Mouse (Mus musculus) limb, embryonic 11.5 days (tissue): Measurements from ENCODE around the gene Metap1d. TPM values are rescaled to one million over a fixed set of nuclear protein-coding genes. Genes with fewer than 3 reads are reported as not detected.

Source experiments
- ATAC-seq: fragments of 200-750 bp; cut with Nextera tagmentation; 2 replicates; pipeline ENCODE4 v1.8.0; 2017; ENCODE audit warnings: low read depth; ENCODE audit not compliant: insufficient number of reproducible peaks, low FRiP score, low TSS enrichment
- DNase-seq: peaks from one replicate; pipeline ENCODE4 v3.0.0-alpha.2; 2015; ENCODE audit warnings: low spot score
- H3K27ac ChIP-seq: fragments of 300-500 bp; sonication (generic); replicated peaks from 2 replicates; pipeline ENCODE4 v1.5.1; 2014; ENCODE audit warnings: low read depth, mild to moderate bottlenecking, low read length
- H3K27me3 ChIP-seq: fragments of 300-500 bp; sonication (generic); 2 replicates; pipeline ENCODE4 v1.6.1; 2014; ENCODE audit warnings: mild to moderate bottlenecking, low read length, mixed read lengths; ENCODE audit not compliant: control insufficient read depth, insufficient read depth
- H3K36me3 ChIP-seq: fragments of 300-500 bp; sonication (generic); 2 replicates; pipeline ENCODE4 v1.6.1; 2014; ENCODE audit warnings: mild to moderate bottlenecking, low read length, moderate library complexity, mixed read lengths; ENCODE audit not compliant: control insufficient read depth, insufficient read depth
- H3K4me1 ChIP-seq: fragments of 300-500 bp; sonication (generic); 2 replicates; pipeline ENCODE4 v1.6.1; 2014; ENCODE audit warnings: low read length, mixed read lengths; ENCODE audit not compliant: control insufficient read depth, insufficient read depth
- H3K4me2 ChIP-seq: fragments of 300-500 bp; sonication (generic); 2 replicates; pipeline ENCODE4 v1.6.1; 2014; ENCODE audit warnings: low read depth, mild to moderate bottlenecking, moderate library complexity; ENCODE audit not compliant: severe bottlenecking
- H3K4me3 ChIP-seq: fragments of 300-500 bp; sonication (generic); 2 replicates; pipeline ENCODE4 v1.5.1; 2014; ENCODE audit warnings: low read depth, low read length
- H3K9ac ChIP-seq: fragments of 300-500 bp; sonication (generic); 2 replicates; pipeline ENCODE4 v1.6.1; 2014; ENCODE audit warnings: mild to moderate bottlenecking, low read length
- H3K9me3 ChIP-seq: fragments of 300-500 bp; sonication (generic); 2 replicates; pipeline ENCODE4 v1.6.1; 2016; ENCODE audit warnings: low read length; ENCODE audit not compliant: control insufficient read depth
- WGBS: fragments of 180-500 bp; shearing (Covaris S2); extraction: QIAGEN DNeasy Blood & Tissue Kit; methylation state at CpG from one replicate; pipeline ENCODE4 v1.1.7; 2014; 5-methylcytosine and 5-hydroxymethylcytosine counted together
- polyA plus RNA-seq: library from polyadenylated mRNA; unstranded; fragments of >200 nt; fragmentation: Nextera tagmentation; extraction: Ambion mirVana; gene quantifications from 2 replicates; pipeline ENCODE4 v1.2.1, GENCODE M21; 2014

Metap1d gene
- polyA plus RNA-seq, 1 experiment from 2014 or later = 34.3 TPM

DNA sequence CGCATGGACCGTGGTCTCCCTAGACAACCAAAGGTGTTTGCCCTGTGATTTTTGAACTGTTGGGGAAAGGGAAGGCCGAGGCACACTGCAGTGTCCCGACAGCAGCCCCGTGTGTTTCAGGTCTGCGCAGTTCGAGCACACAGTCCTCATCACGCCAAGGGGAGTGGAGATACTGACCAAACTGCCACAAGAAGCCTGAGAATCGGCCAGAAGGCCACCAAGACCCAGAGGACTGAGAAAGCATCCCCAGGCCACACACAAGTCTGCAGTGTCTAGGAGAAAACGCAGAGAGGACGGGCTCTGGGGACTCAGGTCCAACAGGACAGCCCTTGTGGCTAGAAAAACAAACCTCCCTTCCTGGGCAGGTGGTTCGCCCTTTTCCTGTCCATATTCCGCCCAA lies 71.7 kb downstream of the Metap1d start:
- WGBS = 28% methylated on average over 13 of the region's 13 CpGs
- Histone ChIP-seq H3K27me3 (peaks cover 63% of the 10 kb centered on the region), H3K36me3 (no peaks in the 10 kb centered on the region), H3K9ac (no peak overlapping the region), H3K4me2 (no peak overlapping the region), H3K4me1 (peaks cover 12% of the 10 kb centered on the region), H3K9me3 (no peaks in the 10 kb centered on the region), H3K4me3 (no peak overlapping the region), H3K27ac (no peak overlapping the region)
- DNase-seq (peak; percentile 28), ATAC-seq (no peak)

DNA sequence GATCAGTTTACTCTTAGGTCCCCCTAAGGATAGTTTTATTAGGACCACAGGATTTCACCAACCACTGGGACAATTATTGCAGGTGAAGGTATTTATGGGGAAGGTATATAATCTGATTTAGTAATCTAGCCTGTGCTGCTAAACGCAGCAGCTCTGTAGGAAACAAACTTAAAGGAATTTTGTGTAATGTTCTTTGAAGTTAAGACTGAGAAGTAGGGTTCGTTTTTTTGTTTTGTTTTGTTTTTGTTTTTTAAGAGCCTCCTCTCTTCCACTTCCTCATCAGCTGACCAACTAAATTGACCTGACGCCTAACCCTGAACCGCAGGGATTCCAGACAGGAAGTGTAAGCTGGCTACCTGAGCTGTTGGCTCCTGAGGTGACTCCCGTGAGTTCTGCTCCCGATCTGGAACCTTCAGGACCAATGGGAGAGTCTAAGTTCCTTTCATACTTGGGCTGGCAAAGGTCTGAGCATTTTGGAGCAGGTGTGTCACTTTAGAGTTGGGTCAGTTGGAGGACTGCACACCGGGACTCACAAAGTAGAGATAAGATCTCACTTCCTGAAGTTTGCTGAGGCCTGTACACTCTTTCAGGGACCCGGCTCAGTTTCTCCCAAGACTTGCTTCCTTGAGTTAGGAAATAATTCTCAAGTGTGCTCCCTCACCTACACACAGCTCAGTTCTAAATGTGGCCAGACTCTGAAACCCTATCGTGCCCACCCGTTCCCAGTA lies 73.7 kb downstream of the Metap1d start:
- no peak overlapping the region for H3K27ac ChIP-seq
- H3K4me1 ChIP-seq = peaks cover 15% of the 10 kb centered on the region
- H3K27me3 ChIP-seq = peaks cover 80% of the 10 kb centered on the region
- no peaks in the 10 kb centered on the region for H3K9me3 ChIP-seq
- no peak for ATAC-seq
- no peak for DNase-seq
- H3K36me3 ChIP-seq = no peaks in the 10 kb centered on the region
- no peak overlapping the region for H3K4me3 ChIP-seq
- H3K9ac ChIP-seq = no peak overlapping the region
- WGBS = 1% methylated on average over 10 of the region's 10 CpGs
- H3K4me2 ChIP-seq = no peak overlapping the region

DNA sequence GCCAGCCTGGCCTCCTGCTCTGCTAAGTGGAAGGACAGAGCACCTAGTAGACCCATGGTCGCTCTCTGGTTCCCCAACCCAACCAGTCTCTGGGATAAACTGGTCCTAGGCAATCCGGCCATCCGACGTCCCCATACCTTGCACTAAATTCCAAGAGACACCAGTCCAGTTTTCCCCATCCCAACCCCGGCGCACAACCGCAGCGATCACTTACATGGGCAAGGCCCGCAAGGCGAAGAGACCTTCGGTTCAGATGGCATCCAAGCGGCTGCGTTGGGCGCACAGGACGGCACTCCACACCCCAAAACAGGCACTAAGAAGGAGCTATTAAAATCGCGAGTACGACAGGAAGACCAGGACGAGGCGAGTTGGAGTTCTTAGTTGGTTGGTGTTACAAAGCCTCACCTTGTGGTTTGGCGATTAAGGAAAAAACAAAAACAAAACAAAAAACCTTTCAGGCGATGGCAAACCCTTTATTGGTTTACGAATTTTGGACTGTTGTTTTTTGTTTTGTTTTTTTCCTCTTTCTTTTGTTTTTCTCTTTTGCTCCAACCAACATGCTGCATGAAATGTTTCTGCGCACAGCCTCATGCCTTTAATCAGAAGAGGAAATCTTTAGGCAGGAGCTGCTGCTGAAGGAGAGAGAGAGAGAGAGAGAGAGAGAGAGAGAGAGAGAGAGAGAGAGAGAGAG lies 74.4 kb downstream of the Metap1d start:
- Histone ChIP-seq H3K4me3 (no peak overlapping the region), H3K27ac (no peak overlapping the region)

DNA sequence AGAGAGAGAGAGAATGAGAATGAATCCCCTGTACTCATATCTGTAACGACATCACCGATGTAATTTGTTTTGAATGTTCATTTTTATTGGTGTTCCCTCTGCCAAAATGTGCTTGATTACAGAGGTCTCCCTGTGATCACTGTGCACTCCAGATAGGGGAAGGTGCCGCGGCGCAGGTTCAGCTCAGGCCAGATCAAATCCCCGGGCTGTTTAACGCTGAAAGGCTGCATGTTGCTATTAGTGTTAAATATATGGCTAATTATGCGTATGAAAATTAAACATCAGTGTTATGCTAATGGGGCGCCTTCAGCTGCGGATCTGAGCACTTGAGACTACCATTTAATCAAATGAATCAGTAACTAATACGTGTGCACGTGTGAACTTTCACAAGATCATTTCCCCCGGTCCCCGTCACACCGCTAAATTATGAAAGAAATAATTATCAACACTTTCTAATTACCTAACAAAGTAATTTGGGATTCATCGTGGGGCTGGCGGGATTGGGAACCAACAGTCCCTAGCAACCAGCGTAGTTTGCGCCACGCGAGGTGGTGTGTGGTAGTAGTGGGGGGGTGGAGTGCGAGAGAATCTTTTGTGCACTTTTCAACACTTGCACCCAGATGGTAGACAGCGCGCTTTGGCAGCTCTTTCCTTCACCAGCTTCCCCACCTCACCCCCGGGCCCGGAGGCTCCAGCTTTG lies 75.1 kb downstream of the Metap1d start, which contains the start of gene Dlx1:
Dlx1 (plus strand) TSS at position 100 of the 700 bp plus-strand sequence.
- H3K4me2 ChIP-seq = peak within 1 kb of the TSS; percentile 93
- WGBS = 1% methylated on average over 26 of the region's 26 CpGs
- ATAC-seq (no peak), DNase-seq (peak; percentile 57)
- no peaks in the 10 kb centered on the region for H3K36me3 ChIP-seq
- H3K27ac ChIP-seq = no peak within 1 kb of the TSS
- H3K4me3 ChIP-seq = peak within 1 kb of the TSS; percentile 44
- no peak within 1 kb of the TSS for H3K9ac ChIP-seq
- peaks cover 15% of the 10 kb centered on the region for H3K4me1 ChIP-seq
- no peaks in the 10 kb centered on the region for H3K9me3 ChIP-seq
- peaks cover 89% of the 10 kb centered on the region for H3K27me3 ChIP-seq

More for the DNA sequence above, 74.4 kb downstream of the Metap1d start:
- no peak for ATAC-seq
- Histone ChIP-seq H3K27me3 (peaks cover 87% of the 10 kb centered on the region), H3K9ac (no peak overlapping the region), H3K4me1 (peaks cover 15% of the 10 kb centered on the region), H3K9me3 (no peaks in the 10 kb centered on the region), H3K36me3 (no peaks in the 10 kb centered on the region), H3K4me2 (no peak overlapping the region)
- 2% methylated on average over 24 of the region's 24 CpGs for WGBS
- peak; percentile 66 for DNase-seq

DNA sequence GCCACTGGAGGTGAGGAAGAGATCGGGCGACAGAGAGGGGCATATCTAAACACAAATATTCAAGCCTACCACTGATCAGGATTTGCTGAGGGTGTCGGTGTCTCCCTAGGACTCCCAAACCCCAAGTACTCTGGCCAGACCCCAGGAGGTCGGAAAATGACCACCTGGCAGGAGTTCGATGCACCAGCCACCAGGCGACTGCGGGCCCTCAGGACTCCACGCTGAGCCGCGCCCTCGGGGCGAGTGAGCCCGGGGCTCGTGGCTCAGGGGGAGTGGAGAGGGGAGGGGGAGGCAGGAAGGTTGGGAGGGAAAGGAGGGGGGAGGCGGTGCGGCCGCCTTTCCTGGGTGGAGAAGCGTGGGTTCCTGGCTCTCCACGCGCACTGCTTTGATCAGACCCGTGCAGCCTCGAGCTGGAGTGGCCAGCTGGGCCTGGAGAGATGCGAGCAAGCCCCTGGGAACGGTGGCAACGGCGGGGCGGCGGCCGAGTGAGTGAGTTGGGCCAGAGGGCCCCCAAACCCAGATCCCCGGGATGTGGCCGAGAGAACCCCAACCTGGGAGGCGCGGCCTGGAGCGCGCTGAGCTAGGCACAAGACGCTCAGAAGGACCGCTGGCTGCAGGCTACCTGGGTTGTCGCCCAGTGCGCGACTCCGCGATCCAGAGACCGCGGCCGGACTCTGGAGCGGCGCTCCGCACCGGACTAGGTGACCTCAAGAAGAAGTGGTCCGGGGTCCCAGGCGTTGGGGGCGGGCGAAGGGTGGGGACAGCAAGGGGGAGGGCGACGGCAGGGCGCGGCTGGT lies 75.8 kb downstream of the Metap1d start:
- H3K4me2 ChIP-seq = peak overlapping the region; percentile 93
- peaks cover 89% of the 10 kb centered on the region for H3K27me3 ChIP-seq
- ATAC-seq = peak; percentile 60
- WGBS = under 1% methylated on average over 52 of the region's 57 CpGs
- DNase-seq = peak; percentile 65
- H3K36me3 ChIP-seq = no peaks in the 10 kb centered on the region
- H3K4me1 ChIP-seq = peaks cover 15% of the 10 kb centered on the region
- H3K9me3 ChIP-seq = no peaks in the 10 kb centered on the region
- H3K27ac ChIP-seq = 0 out of 2 replicates have a peak overlapping the region, but pooled peaks have one; percentile 30
- H3K9ac ChIP-seq = no peak overlapping the region
- H3K4me3 ChIP-seq = peak overlapping the region; percentile 44

DNA sequence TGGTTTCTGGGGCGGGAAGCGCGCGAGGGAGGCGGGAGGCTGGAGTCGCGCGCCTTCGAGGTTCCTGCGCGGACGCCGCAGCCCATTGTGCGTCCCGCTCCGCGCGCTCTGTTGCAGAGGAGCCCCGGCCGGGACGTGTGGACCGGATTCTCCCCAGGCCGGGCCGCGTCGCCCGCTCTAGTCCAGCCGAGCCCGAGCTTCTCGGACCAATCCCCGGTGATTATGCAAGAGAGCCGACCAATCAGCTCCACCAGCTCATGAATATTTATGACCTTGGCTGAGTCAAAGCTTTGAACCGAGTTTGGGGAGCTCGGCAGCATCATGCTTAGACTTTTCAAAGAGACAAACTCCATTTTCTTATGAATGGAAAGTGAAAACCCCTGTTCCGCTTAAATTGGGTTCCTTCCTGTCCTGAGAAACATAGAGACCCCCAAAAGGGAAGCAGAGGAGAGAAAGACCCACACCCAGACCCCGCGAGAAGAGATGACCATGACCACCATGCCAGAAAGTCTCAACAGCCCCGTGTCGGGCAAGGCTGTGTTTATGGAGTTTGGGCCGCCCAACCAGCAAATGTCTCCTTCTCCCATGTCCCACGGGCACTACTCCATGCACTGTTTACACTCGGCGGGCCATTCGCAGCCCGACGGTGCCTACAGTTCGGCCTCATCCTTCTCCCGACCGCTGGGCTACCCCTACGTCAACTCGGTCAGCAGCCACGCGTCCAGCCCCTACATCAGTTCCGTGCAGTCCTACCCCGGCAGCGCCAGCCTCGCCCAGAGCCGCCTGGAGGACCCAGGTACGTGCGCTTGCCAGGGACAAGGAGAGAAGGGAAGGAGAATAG lies 76.7 kb downstream of the Metap1d start:
- H3K27ac ChIP-seq = no peak overlapping the region
- peak overlapping the region; percentile 44 for H3K4me3 ChIP-seq
- peaks cover 13% of the 10 kb centered on the region for H3K4me1 ChIP-seq
- ATAC-seq (peak; percentile 85), DNase-seq (peak; percentile 84)
- H3K36me3 ChIP-seq = no peaks in the 10 kb centered on the region
- peak overlapping the region; percentile 93 for H3K4me2 ChIP-seq
- under 1% methylated on average over 56 of the region's 60 CpGs for WGBS
- 0 out of 2 replicates have a peak overlapping the region, but pooled peaks have one; percentile 23 for H3K9ac ChIP-seq
- H3K9me3 ChIP-seq = no peaks in the 10 kb centered on the region
- H3K27me3 ChIP-seq = peaks cover 93% of the 10 kb centered on the region

DNA sequence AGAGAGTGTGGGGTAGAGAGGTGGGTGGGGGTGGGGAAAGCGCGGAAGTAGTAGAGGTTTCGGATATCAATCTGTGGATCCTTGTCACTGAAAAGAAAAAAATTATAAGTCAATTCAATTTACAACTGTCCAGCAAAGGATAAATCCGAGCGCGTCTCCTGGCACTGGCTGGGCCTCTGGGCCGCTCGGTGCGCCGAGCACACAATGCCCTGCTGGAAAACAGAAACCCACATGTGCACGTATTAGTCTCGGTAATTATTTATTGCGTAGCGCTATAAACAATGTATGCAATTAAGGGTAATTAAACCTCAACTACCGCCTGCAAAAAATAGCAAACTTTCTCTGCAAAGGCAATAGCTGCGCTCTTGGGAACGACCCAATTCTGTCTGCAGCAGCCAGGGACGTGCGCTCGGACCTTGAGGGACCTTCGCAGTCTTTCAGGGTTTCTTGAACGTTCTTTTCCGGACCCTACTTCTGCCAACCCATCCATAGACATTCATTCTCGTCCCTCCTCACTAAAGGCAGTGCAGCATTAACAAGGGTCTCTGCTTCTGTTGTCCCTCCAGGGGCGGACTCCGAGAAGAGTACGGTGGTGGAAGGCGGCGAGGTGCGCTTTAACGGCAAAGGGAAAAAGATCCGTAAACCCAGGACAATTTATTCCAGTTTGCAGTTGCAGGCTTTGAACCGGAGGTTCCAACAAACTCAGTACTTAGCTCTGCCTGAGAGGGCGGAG lies 77.5 kb downstream of the Metap1d start:
- no peak overlapping the region for H3K9ac ChIP-seq

More for the DNA sequence above, 77.5 kb downstream of the Metap1d start:
- DNase-seq (peak; percentile 57), ATAC-seq (no peak)
- Histone ChIP-seq H3K27ac (no peak overlapping the region), H3K36me3 (no peaks in the 10 kb centered on the region), H3K27me3 (peaks cover 91% of the 10 kb centered on the region), H3K9me3 (no peaks in the 10 kb centered on the region), H3K4me2 (peak overlapping the region; percentile 93; the same call in 1 of the 2 replicates), H3K4me1 (peaks cover 12% of the 10 kb centered on the region), H3K4me3 (peak overlapping the region; percentile 44)
- WGBS = under 1% methylated on average over 34 of the region's 34 CpGs
